Mouse (Mus musculus): Measurements from ENCODE around the gene Car12. TPM values are rescaled to one million over a fixed set of nuclear protein-coding genes. Genes with fewer than 3 reads are reported as not detected.
A peak's percentile ranks its signal among the peaks of the same experiment; 100 is the strongest.

Gene Car12
- polyA plus RNA-seq, 1 experiment from 2014 or later: 0.39 TPM

DNA sequence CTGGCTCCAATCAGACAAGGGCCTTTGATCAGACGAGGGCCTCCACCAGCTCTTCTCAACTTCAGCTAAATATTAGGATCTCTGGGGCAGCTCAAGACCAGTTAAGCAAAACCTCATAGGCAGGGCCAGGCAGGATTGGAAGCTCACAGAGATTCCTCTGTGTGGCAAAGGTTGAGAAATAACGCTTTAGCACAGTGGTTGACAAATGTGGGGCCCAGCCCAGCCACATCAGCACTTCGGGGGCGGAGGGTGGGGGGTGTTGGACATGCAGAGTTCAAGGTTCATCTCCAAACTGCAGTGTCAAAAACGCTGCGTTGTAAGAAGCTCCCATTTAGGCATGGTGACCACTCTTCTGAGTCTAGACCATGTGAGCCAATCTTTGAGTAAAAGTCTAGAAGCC lies 21.1 kb downstream of the Car12 start:
- H3K4me1 ChIP-seq (replicated peaks): peaks cover 11% of the 10 kb centered on the region
- H3K27ac ChIP-seq: no peak overlapping the region
- no peaks in the 10 kb centered on the region for H3K36me3 ChIP-seq
- no peak for ATAC-seq (replicated peaks; ENCODE audit: insufficient number of reproducible peaks, insufficient read depth, low FRiP score, low read depth)
- WGBS: 84% methylated on average over 6 of the region's 6 CpGs
- H3K9ac ChIP-seq: no peak overlapping the region
- H3K4me2 ChIP-seq: no peak overlapping the region
- H3K4me3 ChIP-seq: no peak overlapping the region
- no peaks in the 10 kb centered on the region for H3K27me3 ChIP-seq
- H3K9me3 ChIP-seq (replicated peaks): no peaks in the 10 kb centered on the region

- H3K27me3 ChIP-seq: no peaks in the 10 kb centered on the region
These were observed 21.6 kb downstream of the Car12 start for GRCm38 (mm10) chr9:66735122-66735521.

GRCm38 (mm10) chr9:66736016-66736415 lies 22.5 kb downstream of the Car12 start:
- no peak overlapping the region for H3K4me2 ChIP-seq
- ATAC-seq (replicated peaks; ENCODE audit: insufficient number of reproducible peaks, insufficient read depth, low FRiP score, low read depth): no peak
- H3K36me3 ChIP-seq: no peaks in the 10 kb centered on the region
- no peak overlapping the region for H3K27ac ChIP-seq
- no peak overlapping the region for H3K9ac ChIP-seq
- peaks cover 11% of the 10 kb centered on the region for H3K4me1 ChIP-seq (replicated peaks)
- WGBS: 82% methylated on average over 3 of the region's 3 CpGs
- no peaks in the 10 kb centered on the region for H3K27me3 ChIP-seq
- no peak overlapping the region for H3K4me3 ChIP-seq
- no peaks in the 10 kb centered on the region for H3K9me3 ChIP-seq (replicated peaks)

More at GRCm38 (mm10) chr9:66735122-66735521, 21.6 kb downstream of the Car12 start:
- no peaks in the 10 kb centered on the region for H3K36me3 ChIP-seq
- no peak overlapping the region for H3K27ac ChIP-seq
- H3K9ac ChIP-seq: no peak overlapping the region
- peaks cover 11% of the 10 kb centered on the region for H3K4me1 ChIP-seq (replicated peaks)
- ATAC-seq (replicated peaks; ENCODE audit: insufficient number of reproducible peaks, insufficient read depth, low FRiP score, low read depth): no peak
- H3K9me3 ChIP-seq (replicated peaks): no peaks in the 10 kb centered on the region
- no peak overlapping the region for H3K4me3 ChIP-seq
- H3K4me2 ChIP-seq: no peak overlapping the region
- WGBS: 86% methylated on average over 2 of the region's 2 CpGs

GRCm38 (mm10) chr9:66736551-66736950 lies 23.1 kb downstream of the Car12 start:
- Histone ChIP-seq H3K9me3 (replicated peaks) (no peaks in the 10 kb centered on the region), H3K4me1 (replicated peaks) (peaks cover 9% of the 10 kb centered on the region), H3K4me2 (no peak overlapping the region), H3K27me3 (no peaks in the 10 kb centered on the region), H3K36me3 (no peaks in the 10 kb centered on the region), H3K4me3 (no peak overlapping the region), H3K9ac (no peak overlapping the region), H3K27ac (no peak overlapping the region)
- ATAC-seq (replicated peaks; ENCODE audit: insufficient number of reproducible peaks, insufficient read depth, low FRiP score, low read depth): no peak
- 84% methylated on average over 2 of the region's 2 CpGs for WGBS

DNA sequence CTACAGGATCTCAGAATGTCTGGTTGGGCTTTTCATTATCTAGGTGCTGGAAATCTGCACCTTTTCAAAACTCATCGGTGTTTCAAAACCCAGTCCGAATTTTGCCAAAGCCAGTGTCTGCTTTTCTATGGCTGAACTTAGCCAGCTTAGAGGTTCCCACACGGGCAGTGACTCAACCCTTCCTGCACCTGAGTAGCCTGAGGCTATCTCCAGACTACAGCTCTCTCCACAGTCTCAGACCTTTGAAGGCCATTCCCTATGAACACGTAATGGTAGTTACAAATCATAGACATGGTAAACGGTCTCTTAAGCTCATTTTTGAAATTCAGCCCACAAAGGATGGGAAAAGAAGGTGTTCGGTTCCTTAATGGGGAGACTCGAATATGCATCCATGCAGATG lies 26.0 kb downstream of the Car12 start:
- H3K27ac ChIP-seq: no peak overlapping the region
- ATAC-seq (replicated peaks; ENCODE audit: insufficient number of reproducible peaks, insufficient read depth, low FRiP score, low read depth): no peak
- no peaks in the 10 kb centered on the region for H3K9me3 ChIP-seq (replicated peaks)
- no peak overlapping the region for H3K9ac ChIP-seq
- H3K27me3 ChIP-seq: no peaks in the 10 kb centered on the region
- 81% methylated on average over 7 of the region's 7 CpGs for WGBS
- no peaks in the 10 kb centered on the region for H3K4me1 ChIP-seq (replicated peaks)
- H3K36me3 ChIP-seq: no peaks in the 10 kb centered on the region
- H3K4me2 ChIP-seq: no peak overlapping the region
- H3K4me3 ChIP-seq: no peak overlapping the region

DNA sequence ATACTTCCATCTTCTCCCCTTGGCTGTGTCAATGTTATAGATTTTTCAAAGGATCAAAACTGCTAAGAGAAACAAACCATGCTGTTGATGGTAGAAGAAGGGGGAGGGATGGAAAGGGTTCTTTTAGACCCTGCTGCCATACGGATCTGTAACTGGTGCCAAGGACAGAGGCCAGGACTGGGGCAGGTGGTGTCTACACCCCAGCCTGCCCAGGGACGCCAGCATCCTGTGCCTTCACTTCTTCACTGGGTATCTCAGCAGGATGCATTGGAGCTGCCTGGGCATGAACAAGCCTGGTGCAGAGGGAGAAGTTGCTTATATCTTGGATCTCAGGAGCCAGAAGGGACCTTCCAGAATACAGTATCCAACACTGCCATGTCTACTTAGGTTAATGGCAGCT lies 31.0 kb downstream of the Car12 start:
- no peak for ATAC-seq (replicated peaks; ENCODE audit: insufficient number of reproducible peaks, insufficient read depth, low FRiP score, low read depth)
- H3K4me2 ChIP-seq: no peak overlapping the region
- no peak overlapping the region for H3K27ac ChIP-seq
- H3K27me3 ChIP-seq: no peaks in the 10 kb centered on the region
- H3K36me3 ChIP-seq: no peaks in the 10 kb centered on the region
- H3K9ac ChIP-seq: no peak overlapping the region
- H3K4me1 ChIP-seq (replicated peaks): no peaks in the 10 kb centered on the region; the same call in 1 of the 2 replicates
- no peaks in the 10 kb centered on the region for H3K9me3 ChIP-seq (replicated peaks)
- WGBS: 67% methylated on average over 2 of the region's 2 CpGs
- no peak overlapping the region for H3K4me3 ChIP-seq

DNA sequence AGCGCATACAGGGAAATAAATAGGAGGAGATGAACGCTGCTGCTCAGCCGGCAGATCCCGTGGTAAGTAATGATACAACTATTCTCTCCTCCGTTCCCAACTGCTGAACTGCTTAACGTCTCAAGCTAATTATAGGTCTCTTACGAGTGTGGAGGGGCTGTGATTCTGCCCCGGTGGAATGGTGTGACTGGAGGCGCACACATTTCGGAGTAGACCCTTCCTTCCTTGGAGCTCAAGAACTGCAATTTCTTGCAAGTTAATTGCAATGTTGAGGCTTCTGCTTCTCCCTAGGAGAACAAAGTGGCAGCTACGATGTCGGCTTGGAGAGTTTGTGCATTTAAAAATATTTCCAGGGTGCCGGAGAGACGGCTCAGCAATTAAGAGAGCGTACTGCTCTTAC lies 34.9 kb downstream of the Car12 start:
- H3K9ac ChIP-seq: no peak overlapping the region
- no peaks in the 10 kb centered on the region; the same call in 1 of the 2 replicates for H3K4me1 ChIP-seq (replicated peaks)
- 49% methylated on average over 15 of the region's 15 CpGs for WGBS
- ATAC-seq (replicated peaks; ENCODE audit: insufficient number of reproducible peaks, insufficient read depth, low FRiP score, low read depth): no peak
- no peaks in the 10 kb centered on the region for H3K36me3 ChIP-seq
- H3K27me3 ChIP-seq: no peaks in the 10 kb centered on the region
- H3K9me3 ChIP-seq (replicated peaks): no peaks in the 10 kb centered on the region
- H3K4me3 ChIP-seq: no peak overlapping the region
- H3K27ac ChIP-seq: no peak overlapping the region
- peak overlapping the region; percentile 53 for H3K4me2 ChIP-seq

- 77% methylated on average over 6 of the region's 6 CpGs for WGBS
- ATAC-seq (replicated peaks; ENCODE audit: insufficient number of reproducible peaks, insufficient read depth, low FRiP score, low read depth): no peak
- H3K4me3 ChIP-seq: no peak overlapping the region
- no peak overlapping the region for H3K9ac ChIP-seq
- no peaks in the 10 kb centered on the region for H3K27me3 ChIP-seq
- H3K27ac ChIP-seq: no peak overlapping the region
- no peaks in the 10 kb centered on the region for H3K36me3 ChIP-seq
- no peak overlapping the region for H3K4me2 ChIP-seq
- H3K9me3 ChIP-seq (replicated peaks): no peaks in the 10 kb centered on the region
- no peaks in the 10 kb centered on the region; the same call in 1 of the 2 replicates for H3K4me1 ChIP-seq (replicated peaks)
These were observed 39.4 kb downstream of the Car12 start for GRCm38 (mm10) chr9:66752849-66753248.

- ATAC-seq (replicated peaks; ENCODE audit: insufficient number of reproducible peaks, insufficient read depth, low FRiP score, low read depth): no peak
- no peak overlapping the region for H3K9ac ChIP-seq
- H3K4me2 ChIP-seq: no peak overlapping the region
- WGBS: 44% methylated on average over 1 of the region's 1 CpGs
- H3K27me3 ChIP-seq: no peaks in the 10 kb centered on the region
- H3K4me3 ChIP-seq: no peak overlapping the region
- no peak overlapping the region for H3K27ac ChIP-seq
- no peaks in the 10 kb centered on the region for H3K4me1 ChIP-seq (replicated peaks)
- H3K9me3 ChIP-seq (replicated peaks): no peaks in the 10 kb centered on the region
- H3K36me3 ChIP-seq: no peaks in the 10 kb centered on the region
These were observed 47.5 kb downstream of the Car12 start for GRCm38 (mm10) chr9:66760991-66761390.

- H3K4me2 ChIP-seq: no peak overlapping the region
These were observed 55.2 kb downstream of the Car12 start for GRCm38 (mm10) chr9:66768721-66769120.

DNA sequence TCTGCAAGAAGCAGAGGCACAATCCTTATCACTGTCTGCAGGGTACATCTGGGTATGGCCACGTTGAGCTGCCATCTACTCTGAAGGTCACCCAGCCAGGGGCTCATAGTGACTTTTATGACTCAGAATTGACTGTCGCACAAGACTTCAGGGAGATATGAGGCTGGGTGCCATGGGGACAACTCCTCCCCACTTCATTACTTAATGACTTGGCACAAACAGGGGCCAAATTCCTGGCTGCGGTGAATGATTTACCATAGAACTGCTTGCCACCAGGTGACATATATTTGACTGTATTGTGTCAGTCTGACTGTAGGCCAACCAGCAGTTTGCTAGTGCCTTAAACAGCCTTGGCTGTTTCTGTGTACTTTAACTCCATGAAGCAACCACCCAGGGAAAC lies 55.8 kb downstream of the Car12 start:
- Histone ChIP-seq H3K4me2 (no peak overlapping the region), H3K4me3 (no peak overlapping the region), H3K27me3 (no peaks in the 10 kb centered on the region), H3K4me1 (replicated peaks) (no peaks in the 10 kb centered on the region), H3K9ac (no peak overlapping the region), H3K27ac (no peak overlapping the region), H3K9me3 (replicated peaks) (no peaks in the 10 kb centered on the region), H3K36me3 (no peaks in the 10 kb centered on the region)
- no peak for ATAC-seq (replicated peaks; ENCODE audit: insufficient number of reproducible peaks, insufficient read depth, low FRiP score, low read depth)
- WGBS: 57% methylated on average over 3 of the region's 3 CpGs

More at GRCm38 (mm10) chr9:66768721-66769120, 55.2 kb downstream of the Car12 start:
- Histone ChIP-seq H3K36me3 (no peaks in the 10 kb centered on the region), H3K27me3 (no peaks in the 10 kb centered on the region), H3K4me3 (no peak overlapping the region), H3K27ac (no peak overlapping the region), H3K4me1 (replicated peaks) (no peaks in the 10 kb centered on the region), H3K9ac (no peak overlapping the region), H3K9me3 (replicated peaks) (no peaks in the 10 kb centered on the region)
- no peak for ATAC-seq (replicated peaks; ENCODE audit: insufficient number of reproducible peaks, insufficient read depth, low FRiP score, low read depth)
- 75% methylated on average over 1 of the region's 1 CpGs for WGBS

DNA sequence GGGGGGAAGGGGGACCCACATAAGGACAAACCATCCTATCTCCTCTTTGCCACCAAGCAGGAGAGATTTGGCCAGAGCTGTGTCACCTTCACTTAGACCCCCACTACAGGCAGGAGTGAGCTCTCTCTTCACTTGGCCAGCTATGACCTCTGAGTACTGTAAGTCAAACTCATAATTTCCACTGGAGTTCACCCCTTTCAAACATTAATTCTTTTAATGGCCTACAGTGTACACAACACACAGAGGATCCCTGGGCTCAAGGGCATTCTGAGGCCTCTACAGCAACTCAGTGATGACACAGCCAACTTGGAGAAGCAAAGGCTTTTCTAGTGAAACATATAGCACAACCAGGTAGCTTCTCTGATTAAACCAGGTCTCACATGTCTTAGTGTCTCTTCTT lies 57.2 kb downstream of the Car12 start:
- Histone ChIP-seq H3K9ac (no peak overlapping the region), H3K9me3 (replicated peaks) (no peaks in the 10 kb centered on the region), H3K4me3 (no peak overlapping the region), H3K27me3 (no peaks in the 10 kb centered on the region), H3K4me1 (replicated peaks) (no peaks in the 10 kb centered on the region), H3K27ac (no peak overlapping the region), H3K4me2 (no peak overlapping the region), H3K36me3 (no peaks in the 10 kb centered on the region)
- ATAC-seq (replicated peaks; ENCODE audit: insufficient number of reproducible peaks, insufficient read depth, low FRiP score, low read depth): no peak

Data from heart, embryonic 15.5 days (tissue).